Mouse (Mus musculus) intestine, embryonic 15.5 days (tissue): ENCODE measurements around the gene Ccdc65. TPM values are rescaled to one million over a fixed set of nuclear protein-coding genes. Genes with fewer than 3 reads are reported as not detected.

Experiments used
- polyA plus RNA-seq: library from polyadenylated mRNA; unstranded; fragments of >200 nt; fragmentation: Nextera tagmentation; extraction: Ambion mirVana; gene quantifications from 2 replicates; pipeline ENCODE4 v1.2.1, GENCODE M21; 2015

Gene Ccdc65
- polyA plus RNA-seq, 1 experiment from 2014 or later = 0.67 TPM

Other genes starting within 250 kb of the Ccdc65 start
- gene OR5BS1P, start 238.3 kb upstream of the Ccdc65 start, polyA plus RNA-seq = not detected in 2 replicates
- 0.23 TPM in 1 of 2 replicates, not detected in the other for gene Lalba, start 225.5 kb upstream of the Ccdc65 start, polyA plus RNA-seq
- not detected in 2 replicates for gene Olfr279, start 215.8 kb upstream of the Ccdc65 start, polyA plus RNA-seq
- 81.4 and 86.7 TPM in 2 replicates for gene Kansl2, start 173.9 kb upstream of the Ccdc65 start, polyA plus RNA-seq
- 42.4 and 44.9 TPM in 2 replicates for gene Ccnt1, start 137.3 kb upstream of the Ccdc65 start, polyA plus RNA-seq
- gene 4930415O20Rik, start 137.2 kb upstream of the Ccdc65 start, polyA plus RNA-seq = 0.77 TPM in 1 of 2 replicates, not detected in the other
- 21.4 and 23.0 TPM in 2 replicates for gene Adcy6, start 98.1 kb upstream of the Ccdc65 start, polyA plus RNA-seq
- gene Cacnb3, start 77.4 kb upstream of the Ccdc65 start, polyA plus RNA-seq = 24.9 and 26.7 TPM in 2 replicates
- gene Ddx23, start 45.3 kb upstream of the Ccdc65 start, polyA plus RNA-seq = 23.3 and 23.7 TPM in 2 replicates
- 0.97 and 1.1 TPM in 2 replicates for gene Rnd1, start 30.7 kb upstream of the Ccdc65 start, polyA plus RNA-seq
- gene Fkbp11, start 20.0 kb downstream of the Ccdc65 start, polyA plus RNA-seq = 68.0 and 117 TPM in 2 replicates
- gene Arf3, start 55.0 kb downstream of the Ccdc65 start, polyA plus RNA-seq = 39.8 and 43.6 TPM in 2 replicates
- not detected in 2 replicates for gene Wnt10b, start 69.9 kb downstream of the Ccdc65 start, polyA plus RNA-seq
- gene Wnt1, start 81.7 kb downstream of the Ccdc65 start, polyA plus RNA-seq = not detected in 2 replicates
- gene Ddn, start 101.3 kb downstream of the Ccdc65 start, polyA plus RNA-seq = not detected in 2 replicates
- gene Prkag1, start 123.3 kb downstream of the Ccdc65 start, polyA plus RNA-seq = 88.3 and 89.0 TPM in 2 replicates
- gene Kmt2d, start 163.0 kb downstream of the Ccdc65 start, polyA plus RNA-seq = 9.6 and 10.4 TPM in 2 replicates
- gene Rhebl1, start 186.3 kb downstream of the Ccdc65 start, polyA plus RNA-seq = 10.8 and 12.5 TPM in 2 replicates
- gene Dhh, start 190.3 kb downstream of the Ccdc65 start, polyA plus RNA-seq = 0.96 and 1.1 TPM in 2 replicates
- 18.6 and 19.0 TPM in 2 replicates for gene Lmbr1l, start 210.0 kb downstream of the Ccdc65 start, polyA plus RNA-seq
- gene Tuba1b, start 226.4 kb downstream of the Ccdc65 start, polyA plus RNA-seq = 1,296 and 1,330 TPM in 2 replicates
- not detected in 2 replicates for gene Gm49450, start 245.3 kb downstream of the Ccdc65 start, polyA plus RNA-seq
- gene Tuba1a, start 245.5 kb downstream of the Ccdc65 start, polyA plus RNA-seq = 981 and 999 TPM in 2 replicates